Mouse (Mus musculus): Measurements from ENCODE around the gene Tmem39b.
"Not testable (repeated sequence)": the region's sequence is repeated elsewhere in the genome, so short reads cannot be mapped to it uniquely, and the experiment has no call there.

DNA sequence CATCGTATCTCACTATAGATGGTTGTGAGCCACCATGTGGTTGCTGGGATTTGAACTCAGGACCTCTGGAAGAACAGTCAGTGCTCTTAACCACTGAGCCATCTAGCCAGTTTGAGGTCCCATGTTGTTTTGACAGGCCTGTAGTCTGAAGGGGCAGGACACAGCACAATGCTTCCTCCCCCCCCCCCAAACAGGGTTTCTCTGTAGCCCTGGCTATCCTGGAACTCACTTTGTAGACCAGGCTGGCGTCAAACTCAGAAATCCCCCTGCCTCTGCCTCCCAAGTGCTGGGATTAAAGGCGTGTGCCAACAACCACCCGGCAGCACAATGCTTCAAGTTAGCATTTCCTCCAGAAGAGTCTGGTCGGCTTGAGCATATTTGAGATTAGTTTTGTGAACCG is 4.0 kb upstream of the Tmem39b start:
- not testable (repeated sequence) for TF ChIP-seq GATA1, TAL1 (IDR thresholded peaks at IDR 0.05; ENCODE audit: low read length)

Data from erythroblast, embryonic 14.5 days (primary cell).